ENCODE assay signal across 26 mouse cellular contexts in genomic region chr1:30799277-30799834, GRCm38 (mm10).
DNase-seq lines count a peak whose midpoint lies in the region; ATAC-seq and TF ChIP-seq lines count a peak whose summit lies in the region.
"Had no signal": no experiment of that assay in that cellular context is flagged by ENCODE, and none has a peak within 500 bp of the region (broad histone marks: within the 10 kb centered on the region; RNA-seq: fewer than 3 reads in every experiment).

No protein-coding gene starts in this region.

- DNase-seq in heart, adult 11 months = peak; percentile 60
- no peak for DNase-seq in heart, postnatal 36 days
- DNase-seq in kidney, adult 9 months = no peak
- DNase-seq in midbrain, embryonic 14.5 days = no peak
- no peak for DNase-seq in CH12.LX (ENCODE audit: extremely low read depth)
- no peak for DNase-seq in liver, embryonic 11.5 days (ENCODE audit: low spot score)
- DNase-seq: adrenal gland, adult 8-10 months; adrenal gland, postnatal 25 days; cerebellum, adult 11-12 months; cerebellum, adult 8-10 months; cerebellum, postnatal 10 days; cerebellum, postnatal 36 days; gastrocnemius, postnatal 10 days; gastrocnemius, postnatal 36 days had no signal

- H3K9ac ChIP-seq in kidney, embryonic 14.5 days (ENCODE audit: low read depth, low read length) = no peak overlapping the region
- no peak overlapping the region for H3K9ac ChIP-seq in midbrain, embryonic 13.5 days (replicated peaks)
- H3K9ac ChIP-seq in midbrain, embryonic 14.5 days (replicated peaks; ENCODE audit: low read length) = no peak overlapping the region
- H3K9ac ChIP-seq in CH12.LX (ENCODE audit: insufficient read depth, low read depth) = no peak overlapping the region
- H3K9ac ChIP-seq in liver, embryonic 11.5 days (ENCODE audit: low read depth, low read length) = no peak overlapping the region
- H3K9ac ChIP-seq: embryonic facial prominence, embryonic 13.5 days; hindbrain, embryonic 15.5 days had no signal

- no peaks in the 10 kb centered on the region for H3K9me3 ChIP-seq in kidney, embryonic 14.5 days (ENCODE audit: control insufficient read depth, low read length)
- no peaks in the 10 kb centered on the region for H3K9me3 ChIP-seq in midbrain, embryonic 13.5 days
- no peaks in the 10 kb centered on the region for H3K9me3 ChIP-seq in midbrain, embryonic 14.5 days (ENCODE audit: control insufficient read depth, low read length)
- H3K9me3 ChIP-seq in CH12.LX (replicated peaks; ENCODE audit: low read length) = no peaks in the 10 kb centered on the region
- no peaks in the 10 kb centered on the region for H3K9me3 ChIP-seq in liver, embryonic 11.5 days (ENCODE audit: control insufficient read depth, low read length)
- H3K9me3 ChIP-seq: embryonic facial prominence, embryonic 10.5 days; embryonic facial prominence, embryonic 13.5 days; hindbrain, embryonic 10.5 days; hindbrain, embryonic 15.5 days had no signal

- intact Hi-C loops in heart, postnatal 36 days (cut with DNase I) = no loop called here

- 75% methylated on average over 6 of the region's 6 CpGs for WGBS in kidney, embryonic 14.5 days
- 84% methylated on average over 6 of the region's 6 CpGs for WGBS in midbrain, embryonic 13.5 days
- WGBS in midbrain, embryonic 14.5 days = 84% methylated on average over 6 of the region's 6 CpGs
- 65% methylated on average over 6 of the region's 6 CpGs for WGBS in liver, embryonic 11.5 days

- dilution Hi-C loops in CH12.LX (cut with MboI; ENCODE audit: extremely low pct_ligation_motif_present, extremely low pct_unique_long_range_greater_than_20kb, low sequenced_read_pairs) = no loop called here

- H3K36me3 ChIP-seq in kidney, embryonic 14.5 days (ENCODE audit: control insufficient read depth, insufficient read depth, low read length) = peaks cover 19% of the 10 kb centered on the region
- H3K36me3 ChIP-seq in midbrain, embryonic 13.5 days = peaks cover 22% of the 10 kb centered on the region
- peaks cover 21% of the 10 kb centered on the region for H3K36me3 ChIP-seq in midbrain, embryonic 14.5 days (ENCODE audit: control insufficient read depth, insufficient read depth, low read length)
- peaks cover 9 to 25% of the 10 kb centered on the region in 2 experiments for H3K36me3 ChIP-seq in CH12.LX (replicated peaks in 1 of 2; ENCODE audit: control insufficient read depth in 1 of 2, insufficient read depth in 1 of 2, low read length in 1 of 2)
- H3K36me3 ChIP-seq in liver, embryonic 11.5 days (ENCODE audit: control insufficient read depth, insufficient read depth, low read length) = peaks cover 8% of the 10 kb centered on the region

- no peak overlapping the region for H3K27ac ChIP-seq in kidney, embryonic 14.5 days (ENCODE audit: low read depth, low read length)
- H3K27ac ChIP-seq in midbrain, embryonic 13.5 days = no peak overlapping the region
- no peak overlapping the region for H3K27ac ChIP-seq in midbrain, embryonic 14.5 days (replicated peaks; ENCODE audit: low read depth, low read length)
- H3K27ac ChIP-seq in CH12.LX (ENCODE audit: insufficient read depth, low read depth) = no peak overlapping the region
- H3K27ac ChIP-seq in liver, embryonic 11.5 days (ENCODE audit: low read depth, low read length) = no peak overlapping the region
- H3K27ac ChIP-seq: embryonic facial prominence, embryonic 10.5 days; embryonic facial prominence, embryonic 13.5 days; hindbrain, embryonic 10.5 days; hindbrain, embryonic 15.5 days had no signal

- no peaks in the 10 kb centered on the region for H3K27me3 ChIP-seq in kidney, embryonic 14.5 days (ENCODE audit: control insufficient read depth, insufficient read depth, low read length)
- H3K27me3 ChIP-seq in midbrain, embryonic 13.5 days = no peaks in the 10 kb centered on the region
- no peaks in the 10 kb centered on the region for H3K27me3 ChIP-seq in midbrain, embryonic 14.5 days (ENCODE audit: control insufficient read depth, insufficient read depth, low read length)
- H3K27me3 ChIP-seq in CH12.LX (replicated peaks) = no peaks in the 10 kb centered on the region
- H3K27me3 ChIP-seq in liver, embryonic 11.5 days (replicated peaks; ENCODE audit: control insufficient read depth, insufficient read depth, low read length) = no peaks in the 10 kb centered on the region
- H3K27me3 ChIP-seq: embryonic facial prominence, embryonic 13.5 days; hindbrain, embryonic 15.5 days had no signal

- ATAC-seq in kidney, embryonic 14.5 days (ENCODE audit: low FRiP score, low TSS enrichment) = 0 out of 2 replicates have a peak, but pooled peaks have one; percentile 11
- peak; percentile 28; the same call in 1 of the 2 replicates for ATAC-seq in midbrain, embryonic 13.5 days
- ATAC-seq in midbrain, embryonic 14.5 days (ENCODE audit: low FRiP score, low TSS enrichment) = no peak
- no peak for ATAC-seq in liver, embryonic 11.5 days (replicated peaks; ENCODE audit: low FRiP score)
- ATAC-seq: activated CD4-positive, CD25-positive, alpha-beta regulatory T cell, adult 4 months; CD4-positive, CD25-positive, alpha-beta regulatory T cell, adult 4 months; forebrain, embryonic 14.5 days; inflammation-experienced regulatory T-cells, adult 6 months had no signal

- TF ChIP-seq POLR2A in CH12.LX (IDR thresholded peaks at IDR 0.05; ENCODE audit: low read depth, low read length) = no peak

- in situ Hi-C loops in CH12.LX (cut with MboI; ENCODE audit: low pct_ligation_motif_present, low pct_unique_long_range_greater_than_20kb, low sequenced_read_pairs) = loop anchor here (10.0 to 25.0 kb wide), 3 partner anchors 85 to 363 kb away; no protein-coding TSS in a partner anchor

- TF ChIP-seq CTCF in CH12.LX (conservative IDR thresholded peaks at IDR 0.05 in 1 of 2, IDR thresholded peaks at IDR 0.05 in 1 of 2; ENCODE audit: low read depth in 2 of 2, low read length in 2 of 2) = peak in 1 of 2 experiments; percentile 58; a peak in 2 of 4 replicates

- H3K4me1 ChIP-seq in kidney, embryonic 14.5 days (ENCODE audit: control insufficient read depth, insufficient read depth, low read length) = no peaks in the 10 kb centered on the region
- no peaks in the 10 kb centered on the region for H3K4me1 ChIP-seq in midbrain, embryonic 13.5 days (replicated peaks)
- H3K4me1 ChIP-seq in midbrain, embryonic 14.5 days (ENCODE audit: control insufficient read depth, insufficient read depth, low read length) = no peaks in the 10 kb centered on the region
- H3K4me1 ChIP-seq in CH12.LX (ENCODE audit: control insufficient read depth in 1 of 2, insufficient read depth in 2 of 2) = peaks cover 8 to 32% of the 10 kb centered on the region in 2 experiments
- no peaks in the 10 kb centered on the region for H3K4me1 ChIP-seq in liver, embryonic 11.5 days (replicated peaks; ENCODE audit: control insufficient read depth, insufficient read depth, low read length)
- H3K4me1 ChIP-seq: embryonic facial prominence, embryonic 13.5 days; hindbrain, embryonic 10.5 days; hindbrain, embryonic 15.5 days had no signal

- no peak for TF ChIP-seq EP300 in CH12.LX (IDR thresholded peaks at IDR 0.05; ENCODE audit: low read length)

- TF ChIP-seq RAD21 in CH12.LX (IDR thresholded peaks at IDR 0.05; ENCODE audit: low read depth, low read length) = peak; percentile 58

- no peaks in the 10 kb centered on the region for H3K79me2 ChIP-seq in CH12.LX (replicated peaks; ENCODE audit: control insufficient read depth, extremely low read depth, insufficient read depth, poor library complexity, severe bottlenecking)

- no peak overlapping the region for H3K4me3 ChIP-seq in kidney, embryonic 14.5 days (ENCODE audit: low read length)
- H3K4me3 ChIP-seq in midbrain, embryonic 13.5 days (replicated peaks) = no peak overlapping the region
- H3K4me3 ChIP-seq in midbrain, embryonic 14.5 days (replicated peaks; ENCODE audit: low read depth, low read length) = no peak overlapping the region
- no peak overlapping the region for H3K4me3 ChIP-seq in CH12.LX (replicated peaks in 1 of 3; ENCODE audit: low read depth in 2 of 3, low read length in 2 of 3, poor library complexity in 1 of 3)
- H3K4me3 ChIP-seq in liver, embryonic 11.5 days (ENCODE audit: low read depth, low read length) = no peak overlapping the region
- H3K4me3 ChIP-seq: embryonic facial prominence, embryonic 10.5 days; embryonic facial prominence, embryonic 13.5 days; erythroblast, embryonic 14.5 days; hindbrain, embryonic 10.5 days; hindbrain, embryonic 15.5 days had no signal

- no peak overlapping the region for H3K4me2 ChIP-seq in kidney, embryonic 14.5 days (replicated peaks; ENCODE audit: low read depth, low read length)
- no peak overlapping the region for H3K4me2 ChIP-seq in midbrain, embryonic 13.5 days (replicated peaks)
- no peak overlapping the region for H3K4me2 ChIP-seq in midbrain, embryonic 14.5 days (ENCODE audit: low read length)
- no peak overlapping the region for H3K4me2 ChIP-seq in CH12.LX (ENCODE audit: insufficient read depth, low read depth, poor library complexity, severe bottlenecking)
- no peak overlapping the region for H3K4me2 ChIP-seq in liver, embryonic 11.5 days
- H3K4me2 ChIP-seq: embryonic facial prominence, embryonic 13.5 days; heart, embryonic 11.5 days; hindbrain, embryonic 15.5 days had no signal

TF ChIP-seq in CH12.LX, 34 proteins besides CTCF, POLR2A, EP300 and RAD21:
- TF ChIP-seq POLR2AphosphoS2 (IDR thresholded peaks at IDR 0.05; ENCODE audit: low read depth, low read length) (no peak), SMC3 (IDR thresholded peaks at IDR 0.05; ENCODE audit: low read depth, low read length) (peak; percentile 46), NRF1 (IDR thresholded peaks at IDR 0.05; ENCODE audit: low read depth, low read length) (no peak), SIN3A (IDR thresholded peaks at IDR 0.05; ENCODE audit: low read length) (no peak), MAX (IDR thresholded peaks at IDR 0.05; ENCODE audit: low read length) (no peak), NELFE (IDR thresholded peaks at IDR 0.05; ENCODE audit: low read depth, low read length) (no peak), ZC3H11A (IDR thresholded peaks at IDR 0.05; ENCODE audit: low read depth, low read length) (no peak)
TF ChIP-seq in CH12.LX: peak in this region for 1.

Comparison
In these comparisons a context has a peak if more than half of its experiments do, and no peak if none do; other contexts are left out.
1. ATAC-seq: peak in kidney, embryonic 14.5 days (single experiment) and midbrain, embryonic 13.5 days (single experiment); none in midbrain, embryonic 14.5 days (single experiment) and liver, embryonic 11.5 days (single experiment).